Mouse (Mus musculus) c-Kit-positive CD71-negative TER-119-negative erythroid progenitor cells, embryonic 14.5 days (primary cell): ENCODE results near the gene Tmem45a.

Source experiments
- DNase-seq: peaks from one replicate; pipeline ENCODE4 v3.0.0-alpha.2; 2013; ENCODE audit warnings: low read depth

Gene Tmem45a

GRCm38 (mm10) chr16:56795481-56796139, 90.4 kb downstream of the Tmem45a start, which contains the start of gene Adgrg7:
TSS of gene Adgrg7 (minus strand) at chr16:56795855.
- no peak for DNase-seq

GRCm38 (mm10) chr16:56794383-56795144, 91.4 kb downstream of the Tmem45a start:
- DNase-seq = no peak

GRCm38 (mm10) chr16:56793778-56794177, 92.2 kb downstream of the Tmem45a start:
- DNase-seq = no peak

DNA sequence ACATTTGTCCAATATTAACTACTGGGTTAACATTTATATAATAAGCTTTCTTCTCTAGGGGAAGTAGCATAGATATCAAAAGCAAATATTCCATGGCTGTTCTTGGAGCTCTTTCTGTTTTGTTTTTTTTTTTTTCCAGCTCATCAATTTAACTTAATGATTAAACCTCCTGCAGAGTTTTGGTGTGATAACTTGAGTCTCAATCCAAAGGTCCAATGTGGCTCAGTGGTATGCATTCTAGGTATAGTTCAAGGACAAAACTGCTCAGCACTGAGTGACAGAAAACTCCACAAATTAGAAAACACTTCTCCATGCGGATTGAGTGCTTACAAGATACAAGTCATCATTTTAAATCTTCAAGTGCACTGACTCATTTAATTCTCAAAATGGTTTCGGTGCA, 100.0 kb downstream of the Tmem45a start:
- no peak for DNase-seq

DNA sequence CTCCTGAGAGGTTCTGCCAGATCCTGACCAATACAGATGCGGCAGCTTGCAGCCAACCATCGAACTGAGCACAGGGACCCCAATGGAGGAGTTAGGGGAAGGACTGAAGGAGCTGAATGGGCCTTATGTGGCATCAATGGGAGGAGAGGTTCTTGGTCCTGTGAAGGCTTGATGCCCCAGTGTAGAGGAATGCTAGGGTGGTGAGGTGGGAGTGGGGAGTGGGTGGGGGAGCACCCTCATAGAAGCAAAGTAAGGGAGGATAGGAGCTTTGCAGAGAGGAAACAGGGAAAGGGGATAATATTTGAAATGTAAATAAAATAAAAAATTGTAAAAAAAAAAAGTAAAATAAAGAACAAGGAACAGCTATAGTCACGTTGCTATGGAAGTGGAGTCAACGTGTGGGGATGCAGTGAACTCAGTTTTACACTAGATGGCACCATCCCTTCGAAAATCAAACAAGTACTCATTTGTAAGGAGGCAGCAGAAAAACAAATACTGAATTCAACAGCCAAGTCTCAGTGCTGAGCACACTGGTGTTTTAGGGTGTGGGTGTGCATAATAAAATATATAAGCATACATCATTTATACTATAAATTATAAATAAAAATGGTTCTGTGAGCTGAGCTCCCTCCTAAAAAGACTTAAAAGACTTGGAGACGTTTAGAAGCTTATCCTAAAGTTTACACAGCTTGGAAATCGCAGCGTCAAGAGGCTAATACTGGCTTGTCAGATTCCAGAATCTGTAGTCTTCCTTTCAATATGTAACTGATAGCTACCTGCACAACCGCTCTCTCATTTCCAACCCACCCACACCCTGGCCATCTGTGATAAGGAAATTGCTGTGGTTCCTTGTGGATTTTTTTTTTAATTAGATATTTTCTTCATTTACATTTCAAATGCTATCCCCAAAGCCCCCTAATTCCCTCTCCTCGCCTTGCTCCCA, 114.5 kb downstream of the Tmem45a start:
- DNase-seq = peak; percentile 36
